Mouse (Mus musculus) c-Kit-negative CD71-positive TER-119-positive erythroid progenitor cells, embryonic 14.5 days (primary cell): ENCODE data around the gene S100a10.
"Not testable (repeated sequence)": the region's sequence is repeated elsewhere in the genome, so short reads cannot be mapped to it uniquely, and the experiment has no call there.

ENCODE experiments used
- DNase-seq: peaks from one replicate; pipeline ENCODE4 v3.0.0-alpha.2; 2013; ENCODE audit warnings: low read depth, low spot score

The S100a10 gene

DNA sequence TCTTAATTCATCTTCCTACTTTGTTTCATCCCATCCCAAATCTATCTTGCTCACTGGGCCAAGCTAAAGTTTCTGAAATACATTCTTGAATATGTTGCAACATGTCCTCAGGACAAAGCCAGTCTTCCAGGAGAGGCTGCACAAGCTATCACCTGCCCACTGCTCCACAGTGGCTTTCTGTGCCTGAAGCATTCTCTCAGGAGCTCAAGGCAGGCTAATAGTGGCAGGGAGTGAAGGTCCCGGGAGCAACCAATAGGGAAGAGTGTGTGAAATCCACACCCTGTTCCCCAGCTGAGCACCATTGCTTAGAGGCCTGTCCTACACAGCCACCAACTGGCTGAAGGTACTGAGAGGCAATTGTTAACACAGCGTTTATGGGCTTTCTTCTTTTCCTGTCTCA is 26.1 kb downstream of the S100a10 start:
- DNase-seq, result no peak

DNA sequence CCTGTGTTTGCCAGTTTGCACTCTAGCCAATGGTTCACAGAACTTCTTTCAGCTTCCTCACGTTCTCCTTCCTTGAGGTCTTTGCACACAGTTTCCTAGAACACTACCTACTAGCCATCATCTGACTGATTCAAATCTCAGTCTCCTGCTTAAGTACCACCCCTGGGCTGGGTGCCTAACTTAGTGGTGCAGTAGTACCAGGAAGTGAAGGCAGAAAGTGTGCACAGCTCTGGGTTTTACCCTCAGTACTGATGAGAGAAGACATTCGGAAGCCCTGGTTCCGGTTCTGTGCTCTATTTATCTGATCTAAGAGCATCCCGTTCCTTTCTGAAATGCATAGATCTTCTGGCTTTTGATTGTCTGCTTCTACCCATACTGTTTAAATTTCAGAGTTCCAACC is 26.8 kb downstream of the S100a10 start:
- no peak for DNase-seq

DNA sequence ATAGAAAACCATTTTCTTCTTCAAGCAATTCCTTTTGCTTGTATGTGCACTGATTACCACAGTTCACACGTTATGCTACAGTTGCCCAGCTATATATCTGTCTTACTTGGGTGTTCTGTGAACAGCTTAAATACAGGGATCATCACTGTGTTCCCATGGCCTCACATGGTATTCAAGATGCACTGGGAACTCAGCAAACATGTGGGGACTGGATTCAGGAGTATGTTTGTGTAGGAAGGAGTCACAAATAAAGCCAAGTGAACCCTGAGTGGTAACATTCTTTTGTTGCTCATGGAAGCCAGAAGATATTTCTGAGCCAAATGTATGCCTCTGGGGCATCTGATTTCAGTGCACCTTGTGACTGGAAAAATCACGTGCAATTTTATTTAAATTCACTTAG is 28.2 kb downstream of the S100a10 start:
- no peak for DNase-seq

DNA sequence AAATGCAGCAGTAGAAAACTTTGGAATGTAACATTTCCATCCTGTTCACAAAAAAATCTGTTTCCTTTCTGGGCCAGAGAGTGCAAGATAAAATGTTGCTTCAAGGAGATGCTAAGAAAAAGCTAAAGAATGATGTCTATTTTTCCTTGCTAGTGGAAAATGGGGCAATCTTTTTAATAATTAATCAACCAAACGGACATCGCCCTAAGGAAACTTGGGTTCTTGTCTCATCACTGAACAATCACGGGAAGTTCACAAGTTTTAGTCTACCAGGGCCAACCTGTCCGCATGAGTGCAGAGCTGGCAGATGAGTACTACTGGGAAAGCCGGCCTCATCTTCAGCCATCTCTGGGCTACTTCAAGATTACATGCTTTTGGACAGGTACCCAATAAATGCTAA is 34.7 kb downstream of the S100a10 start:
- no peak for DNase-seq

DNA sequence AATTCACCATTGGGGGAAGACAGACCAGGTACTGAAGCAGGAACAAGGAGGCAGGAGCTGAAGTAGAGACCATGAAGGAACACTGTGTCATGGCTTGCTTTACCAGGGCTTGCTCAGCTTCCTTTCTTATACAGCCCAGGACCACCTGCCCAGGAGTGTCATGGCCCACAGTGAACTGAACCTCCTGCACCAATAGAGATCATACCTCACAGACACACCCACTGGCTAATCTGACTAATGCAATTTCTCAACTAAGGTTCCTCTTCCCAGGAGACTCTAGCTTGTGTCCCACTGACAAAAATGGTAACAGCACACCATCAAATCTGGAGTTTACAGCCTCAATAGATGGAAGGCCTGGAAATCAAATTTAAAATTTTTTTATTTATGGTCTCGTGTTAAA is 35.4 kb downstream of the S100a10 start:
- no peak for DNase-seq

DNA sequence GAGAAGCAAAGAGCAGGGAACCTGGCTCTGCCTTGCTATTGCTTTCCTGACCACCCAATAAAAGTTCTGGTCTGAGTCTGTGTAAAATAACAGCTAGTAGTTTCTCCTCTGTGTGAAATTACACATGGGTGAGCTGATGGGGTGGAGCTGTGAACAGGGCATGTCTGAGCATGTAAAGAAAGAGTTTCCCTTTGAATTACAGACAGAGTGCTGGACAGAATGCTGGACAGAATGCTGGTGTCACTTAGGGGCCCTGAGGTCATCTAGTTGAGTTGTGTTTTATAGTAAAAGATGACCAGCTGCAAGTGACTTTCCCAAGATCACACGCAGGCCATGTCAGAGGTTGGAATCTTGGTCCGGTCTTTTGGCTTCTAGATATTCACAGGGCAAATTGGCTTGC is 37.2 kb downstream of the S100a10 start:
- no peak for DNase-seq

DNA sequence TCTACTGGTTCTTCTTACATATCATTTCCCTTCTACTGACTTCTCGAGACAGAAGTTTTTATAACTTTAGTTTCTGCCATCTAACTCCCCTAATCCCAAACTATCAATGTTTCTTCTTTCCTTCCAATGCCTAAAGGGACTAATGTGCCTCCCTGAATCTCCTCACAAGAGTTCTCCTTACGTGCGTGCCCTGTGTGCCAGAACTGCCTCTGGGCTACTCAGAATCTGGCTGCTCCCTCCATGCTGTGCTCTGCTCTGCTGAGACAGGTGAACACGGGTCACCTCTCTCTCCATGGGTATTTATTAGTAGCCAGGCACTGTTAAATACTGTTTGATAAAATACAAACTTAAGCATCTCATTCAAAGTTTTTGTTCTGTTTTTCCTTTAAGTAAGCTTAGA is 38.1 kb downstream of the S100a10 start:
- DNase-seq, result no peak

DNA sequence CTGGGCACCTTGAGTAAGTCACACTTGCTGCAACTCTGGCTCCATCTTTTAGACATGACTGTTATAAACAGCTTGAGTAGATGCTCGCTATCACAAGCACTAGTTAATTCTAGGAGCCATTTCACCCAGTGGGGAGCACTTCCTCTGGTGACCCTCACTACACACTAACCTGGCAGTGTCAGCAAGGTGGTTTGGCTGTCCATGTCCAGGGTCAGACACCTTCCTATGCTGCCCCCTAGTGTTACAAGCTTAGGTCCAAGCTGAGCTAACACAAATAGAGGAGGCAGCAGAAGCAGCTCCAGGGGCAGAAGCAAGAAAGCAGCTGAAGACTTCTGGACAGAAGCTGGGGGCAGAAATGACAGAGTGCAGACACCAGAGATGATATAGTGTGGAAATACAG is 38.6 kb downstream of the S100a10 start:
- DNase-seq, result no peak

DNA sequence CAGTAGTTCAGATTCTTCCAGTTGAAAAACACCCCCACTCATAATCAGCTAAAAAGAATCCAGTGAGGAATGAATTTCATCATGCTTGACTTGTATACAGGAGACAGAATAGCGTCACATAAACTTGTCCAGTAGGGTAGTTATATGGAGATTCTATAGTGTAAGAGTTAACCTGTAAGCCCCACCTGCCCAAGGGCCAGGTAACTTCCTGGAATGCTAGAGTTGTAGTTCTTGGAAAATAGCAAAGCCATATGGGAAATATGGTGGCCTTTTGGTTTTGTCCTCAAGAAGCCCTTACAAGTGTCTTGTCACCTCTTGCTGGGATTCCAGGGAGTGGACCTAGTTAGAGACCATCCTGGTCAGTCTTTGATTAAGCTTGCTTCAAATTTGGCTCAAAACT is 41.8 kb downstream of the S100a10 start:
- no peak for DNase-seq

DNA sequence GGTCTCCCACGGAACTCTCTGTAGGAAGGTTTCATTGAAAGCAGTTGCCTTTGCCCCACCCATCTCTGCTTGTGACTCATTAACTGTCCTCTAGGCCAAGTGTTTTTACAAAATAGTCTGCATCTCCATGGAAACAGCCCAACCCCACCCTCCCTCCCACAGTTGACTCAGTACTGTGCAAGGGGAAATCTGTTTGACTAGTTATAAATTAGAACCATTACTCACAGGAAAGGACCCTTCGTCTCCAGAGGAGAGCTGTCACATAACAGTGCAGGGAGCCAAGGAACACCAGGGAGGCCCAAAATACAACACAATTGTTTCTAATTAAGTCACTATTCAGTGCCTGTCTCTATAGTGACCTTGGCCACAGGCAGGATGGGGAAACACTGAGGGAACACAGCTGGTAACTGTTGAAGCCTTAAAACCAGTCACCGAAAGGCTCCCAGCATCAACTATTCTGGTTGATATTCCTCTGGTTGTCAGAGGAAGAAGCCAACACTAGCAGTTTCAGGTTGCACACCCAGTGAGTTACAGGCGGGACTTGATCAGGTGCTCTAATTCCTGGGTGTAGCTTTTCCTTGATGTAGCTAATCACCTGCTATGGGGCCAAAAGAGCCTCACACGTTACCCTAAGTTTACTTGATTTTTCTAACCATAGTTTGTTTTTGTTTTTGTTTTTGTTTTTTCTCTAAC is 42.5 kb downstream of the S100a10 start:
- no peak for DNase-seq

DNA sequence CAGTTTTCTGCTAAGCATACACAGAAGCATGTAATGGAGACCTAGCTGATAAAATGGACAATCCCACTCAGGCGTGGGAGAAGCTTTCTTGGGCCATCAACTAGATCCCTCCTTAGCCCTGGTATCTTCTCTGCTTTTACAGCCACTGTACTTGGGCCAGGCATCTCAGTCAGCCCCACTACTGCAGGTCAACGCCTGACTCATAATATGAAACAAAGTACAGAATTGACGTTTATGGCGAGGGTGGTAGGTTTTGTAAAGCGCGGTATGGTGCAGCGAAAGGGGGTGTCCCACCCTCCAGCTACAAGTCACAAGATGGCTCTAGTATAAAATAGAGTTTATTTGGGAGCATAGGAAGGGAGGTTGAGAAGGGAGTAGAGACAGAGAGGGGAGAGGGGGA is 43.1 kb downstream of the S100a10 start:
- no peak for DNase-seq

DNA sequence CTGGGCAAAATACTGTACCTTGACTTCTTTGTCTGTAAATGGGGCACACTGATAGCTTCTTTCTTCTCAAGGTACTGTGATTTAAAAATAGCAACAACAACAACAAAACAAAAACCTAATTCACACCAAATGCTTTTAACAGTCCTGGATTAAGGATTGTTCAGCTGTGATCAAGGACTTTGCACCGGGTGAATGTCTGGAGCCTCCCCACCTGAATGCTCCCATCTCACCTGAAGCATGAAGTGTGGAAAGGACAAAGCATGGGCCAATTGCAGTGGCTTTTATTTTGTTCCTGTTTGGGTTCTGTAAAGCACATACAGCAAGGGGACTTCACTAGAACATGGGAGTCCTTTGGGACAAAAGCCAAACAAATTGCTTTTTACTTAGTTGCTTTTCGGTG is 45.3 kb downstream of the S100a10 start:
- no peak for DNase-seq

DNA sequence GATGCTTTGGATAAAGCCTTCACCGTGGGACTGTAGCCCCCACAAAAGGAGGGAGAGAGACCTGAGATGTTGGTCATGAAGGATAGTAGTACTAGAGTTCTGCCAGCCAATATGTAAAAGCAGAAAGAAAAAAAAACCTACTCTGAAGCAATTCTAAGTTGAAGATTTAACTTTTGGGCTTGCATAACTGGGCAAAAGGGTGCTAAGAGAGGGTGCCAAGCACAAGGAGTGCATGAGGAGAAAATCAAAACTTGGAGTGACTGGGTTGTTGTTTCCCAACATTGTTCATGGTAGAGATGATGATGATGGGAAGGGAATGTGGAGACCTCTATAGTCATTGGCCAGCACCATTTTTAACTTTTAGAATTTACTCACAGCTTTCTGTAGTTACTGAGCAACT is 47.0 kb downstream of the S100a10 start:
- no peak for DNase-seq

DNA sequence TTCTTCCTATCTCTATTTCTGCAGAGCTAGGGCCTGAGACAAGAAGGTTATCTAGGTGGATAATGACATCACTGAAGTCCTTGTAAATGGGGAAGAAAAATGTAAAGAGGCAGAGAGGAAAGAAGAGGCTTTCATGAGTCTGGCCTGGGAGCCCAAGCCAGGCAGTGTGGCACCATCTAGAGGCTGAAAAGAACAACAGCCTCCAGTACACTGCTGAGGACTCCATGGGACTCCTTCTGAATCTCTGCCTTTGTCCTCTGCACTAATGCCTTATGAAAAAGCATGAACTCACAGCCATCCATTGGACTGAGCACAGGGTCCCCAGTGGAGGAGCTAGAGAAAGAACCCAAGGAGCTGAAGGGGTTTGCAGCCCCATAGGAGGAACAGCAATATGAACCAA is 54.1 kb downstream of the S100a10 start:
- DNase-seq, result not testable (repeated sequence)
